Mouse (Mus musculus) limb, embryonic 10.5 days (tissue): ENCODE measurements around the gene Litaf. TPM values are rescaled to one million over a fixed set of nuclear protein-coding genes. Genes with fewer than 3 reads are reported as not detected.

Experiments
- DNase-seq: peaks from one replicate; pipeline ENCODE4 v3.0.0-alpha.2; 2017; ENCODE audit warnings: low spot score
- H3K27ac ChIP-seq: fragments of 300-500 bp; sonication (generic); 2 replicates; pipeline ENCODE4 v1.5.1; 2016; ENCODE audit warnings: mild to moderate bottlenecking
- H3K27me3 ChIP-seq: fragments of 300-500 bp; sonication (generic); 2 replicates; pipeline ENCODE4 v1.6.1; 2016; ENCODE audit warnings: low read depth, mild to moderate bottlenecking; ENCODE audit not compliant: poor library complexity, severe bottlenecking
- H3K36me3 ChIP-seq: fragments of 300-500 bp; sonication (generic); 2 replicates; pipeline ENCODE4 v1.6.1; 2016; ENCODE audit warnings: mild to moderate bottlenecking, moderate library complexity
- H3K4me1 ChIP-seq: fragments of 300-500 bp; sonication (generic); 2 replicates; pipeline ENCODE4 v1.6.1; 2016
- H3K4me3 ChIP-seq: fragments of 300-500 bp; sonication (generic); 2 replicates; pipeline ENCODE4 v1.5.1; 2016; ENCODE audit warnings: mild to moderate bottlenecking, moderate library complexity
- H3K9me3 ChIP-seq: fragments of 300-500 bp; sonication (generic); replicated peaks from 2 replicates; pipeline ENCODE4 v1.6.1; 2016; ENCODE audit warnings: mild to moderate bottlenecking
- WGBS: fragments of 180-500 bp; shearing (Covaris S2); methylation state at CpG from one replicate; pipeline ENCODE4 v1.1.7; 2016; 5-methylcytosine and 5-hydroxymethylcytosine counted together
- polyA plus RNA-seq: library from polyadenylated mRNA; unstranded; fragments of >200 nt; fragmentation: Nextera tagmentation; extraction: Ambion mirVana; gene quantifications from 2 replicates; pipeline ENCODE4 v1.2.1, GENCODE M21; 2016

The Litaf gene
- polyA plus RNA-seq, 1 experiment from 2014 or later: 91.1 TPM

DNA sequence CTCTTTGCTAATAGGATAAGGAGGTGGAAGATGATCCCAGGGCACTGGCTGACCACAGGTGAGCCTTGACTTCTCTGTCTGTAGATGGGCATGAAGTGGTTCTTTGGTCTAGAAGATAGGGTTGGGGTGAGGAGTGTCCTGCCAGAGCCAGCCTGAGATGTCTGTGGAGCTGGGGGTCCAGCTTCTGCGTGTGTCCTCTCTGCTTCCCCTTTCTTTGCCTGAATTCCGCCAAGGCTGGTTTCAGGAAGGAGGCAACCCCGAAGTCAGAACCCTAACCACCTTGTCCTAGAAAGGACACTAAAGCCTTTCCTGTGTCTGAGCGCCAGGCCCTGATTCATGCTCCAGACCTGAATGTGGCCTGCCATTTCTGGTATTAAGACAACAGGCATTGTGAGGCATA lies 54.0 kb downstream of the Litaf start:
- no peak for DNase-seq
- H3K27ac ChIP-seq: no peak overlapping the region
- no peak overlapping the region for H3K4me3 ChIP-seq
- WGBS: 97% methylated on average over 4 of the region's 4 CpGs
- H3K9me3 ChIP-seq: no peaks in the 10 kb centered on the region
- H3K36me3 ChIP-seq: no peaks in the 10 kb centered on the region
- no peaks in the 10 kb centered on the region for H3K27me3 ChIP-seq
- H3K4me1 ChIP-seq: peaks cover 35% of the 10 kb centered on the region

DNA sequence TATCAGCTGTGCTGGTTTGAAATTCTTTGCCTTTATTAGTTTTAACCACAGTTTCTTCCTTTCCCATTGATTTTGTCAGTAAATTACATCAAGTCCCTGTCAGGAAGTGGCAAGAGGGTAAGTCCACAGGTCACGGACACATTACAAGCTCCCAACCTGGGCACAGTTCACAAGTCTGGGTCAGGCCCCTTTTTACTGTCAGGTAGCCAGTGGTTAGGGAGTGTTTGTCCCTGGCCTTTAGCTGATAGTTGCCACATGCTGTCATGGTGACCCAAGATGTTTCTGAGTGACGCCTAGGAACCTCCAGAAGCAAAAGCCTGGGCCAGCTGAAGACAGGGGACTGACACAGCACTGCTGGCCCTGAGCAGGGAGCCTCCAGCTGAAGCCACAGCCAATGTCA lies 54.8 kb downstream of the Litaf start:
- Histone ChIP-seq H3K4me3 (no peak overlapping the region), H3K9me3 (no peaks in the 10 kb centered on the region), H3K36me3 (no peaks in the 10 kb centered on the region), H3K27me3 (no peaks in the 10 kb centered on the region), H3K27ac (no peak overlapping the region), H3K4me1 (peaks cover 35% of the 10 kb centered on the region)
- DNase-seq: no peak
- WGBS: 63% methylated on average over 2 of the region's 2 CpGs

DNA sequence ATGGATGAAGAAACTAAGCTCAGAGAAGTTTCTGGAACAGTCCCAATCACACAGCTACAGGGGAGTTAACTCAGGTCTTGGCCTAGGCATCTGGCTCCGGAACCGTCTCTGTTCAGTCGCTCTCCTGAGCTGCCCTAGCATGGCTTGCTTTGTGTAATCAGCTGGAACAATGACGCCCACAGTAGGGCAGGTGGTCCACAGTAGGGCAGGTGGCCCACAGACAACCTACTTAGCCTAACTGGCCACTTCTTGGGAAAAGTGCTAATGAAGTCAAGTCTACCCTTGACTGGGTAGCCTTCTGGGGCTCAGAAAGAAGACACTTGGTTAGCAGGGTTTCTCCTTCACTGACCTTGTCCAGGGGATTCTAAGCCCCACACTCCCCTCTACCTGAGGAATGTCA lies 55.7 kb downstream of the Litaf start:
- 94% methylated on average over 4 of the region's 4 CpGs for WGBS
- no peak overlapping the region for H3K4me3 ChIP-seq

DNA sequence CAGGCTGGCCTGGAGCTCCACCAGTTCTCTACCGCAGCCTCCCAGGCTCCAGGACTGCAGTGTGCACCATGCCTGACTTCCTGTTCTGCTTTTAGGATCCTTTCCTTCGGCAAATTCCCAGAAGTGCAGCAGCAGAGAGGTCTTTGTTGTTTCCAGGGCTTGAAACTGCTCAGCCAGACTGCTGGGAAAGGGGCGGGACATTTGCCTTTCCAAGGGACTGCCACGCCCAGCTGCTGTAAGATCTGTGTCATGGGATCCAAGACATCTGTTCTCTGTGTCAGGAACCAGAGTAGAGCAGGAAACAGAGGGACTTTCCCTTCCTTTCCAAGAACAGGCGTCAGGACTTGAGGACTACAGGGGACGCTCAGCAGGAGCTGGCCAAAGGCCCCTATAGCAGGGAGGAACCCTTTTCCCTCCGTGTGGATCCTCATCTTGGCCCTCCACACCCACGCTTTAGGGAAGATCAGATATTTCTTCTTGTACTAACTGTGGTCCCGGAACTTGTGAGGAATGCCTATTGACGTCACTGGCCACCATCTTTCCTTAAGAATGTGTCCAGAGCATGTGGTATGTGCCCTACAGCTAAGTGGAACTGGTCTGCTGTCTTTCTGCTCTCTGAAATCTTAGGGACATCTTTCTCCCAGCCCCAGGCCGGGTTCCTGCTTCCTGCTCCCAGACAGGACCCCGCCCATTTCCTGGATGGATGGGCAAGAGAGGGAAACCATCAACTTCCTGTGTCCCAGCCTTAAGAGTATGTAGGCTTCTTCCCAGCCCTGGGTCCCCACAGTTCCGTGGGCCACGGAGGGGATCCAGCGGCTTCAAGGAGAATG lies 57.6 kb downstream of the Litaf start:
- Histone ChIP-seq H3K27me3 (no peaks in the 10 kb centered on the region), H3K27ac (peak overlapping the region; percentile 91), H3K4me3 (peak overlapping the region; percentile 29), H3K36me3 (no peaks in the 10 kb centered on the region), H3K9me3 (no peaks in the 10 kb centered on the region), H3K4me1 (peaks cover 35% of the 10 kb centered on the region)
- peak; percentile 79 for DNase-seq
- WGBS: 29% methylated on average over 15 of the region's 15 CpGs

More for the DNA sequence above, 55.7 kb downstream of the Litaf start:
- DNase-seq: no peak
- peaks cover 35% of the 10 kb centered on the region for H3K4me1 ChIP-seq
- no peaks in the 10 kb centered on the region for H3K27me3 ChIP-seq
- no peaks in the 10 kb centered on the region for H3K36me3 ChIP-seq
- peak overlapping the region; percentile 19; the same call in 1 of the 2 replicates for H3K27ac ChIP-seq
- no peaks in the 10 kb centered on the region for H3K9me3 ChIP-seq

DNA sequence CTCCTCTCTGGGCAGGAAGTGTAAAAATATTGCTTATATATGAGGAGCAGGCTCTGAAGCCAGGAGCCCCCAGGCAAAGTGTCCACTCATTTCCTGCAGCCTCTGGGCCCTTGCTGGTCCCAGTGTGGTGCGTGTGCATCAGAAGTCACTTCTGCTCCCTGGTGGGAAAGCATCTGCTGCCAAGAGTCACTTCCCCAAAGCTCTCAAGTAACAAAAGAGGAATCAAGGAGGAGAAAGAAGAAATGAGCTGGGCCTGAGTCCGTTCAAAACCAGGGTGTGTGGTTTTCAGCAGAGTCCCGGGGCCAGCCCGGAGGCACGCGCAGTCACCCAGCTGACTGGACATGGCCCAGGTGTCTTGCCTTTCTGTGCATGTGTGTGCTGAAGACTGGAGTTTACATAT lies 59.9 kb downstream of the Litaf start:
- Histone ChIP-seq H3K4me1 (peaks cover 29% of the 10 kb centered on the region), H3K36me3 (no peaks in the 10 kb centered on the region), H3K9me3 (no peaks in the 10 kb centered on the region), H3K27ac (peak overlapping the region; percentile 54), H3K27me3 (no peaks in the 10 kb centered on the region), H3K4me3 (no peak overlapping the region)
- DNase-seq: no peak
- WGBS: 86% methylated on average over 6 of the region's 6 CpGs

DNA sequence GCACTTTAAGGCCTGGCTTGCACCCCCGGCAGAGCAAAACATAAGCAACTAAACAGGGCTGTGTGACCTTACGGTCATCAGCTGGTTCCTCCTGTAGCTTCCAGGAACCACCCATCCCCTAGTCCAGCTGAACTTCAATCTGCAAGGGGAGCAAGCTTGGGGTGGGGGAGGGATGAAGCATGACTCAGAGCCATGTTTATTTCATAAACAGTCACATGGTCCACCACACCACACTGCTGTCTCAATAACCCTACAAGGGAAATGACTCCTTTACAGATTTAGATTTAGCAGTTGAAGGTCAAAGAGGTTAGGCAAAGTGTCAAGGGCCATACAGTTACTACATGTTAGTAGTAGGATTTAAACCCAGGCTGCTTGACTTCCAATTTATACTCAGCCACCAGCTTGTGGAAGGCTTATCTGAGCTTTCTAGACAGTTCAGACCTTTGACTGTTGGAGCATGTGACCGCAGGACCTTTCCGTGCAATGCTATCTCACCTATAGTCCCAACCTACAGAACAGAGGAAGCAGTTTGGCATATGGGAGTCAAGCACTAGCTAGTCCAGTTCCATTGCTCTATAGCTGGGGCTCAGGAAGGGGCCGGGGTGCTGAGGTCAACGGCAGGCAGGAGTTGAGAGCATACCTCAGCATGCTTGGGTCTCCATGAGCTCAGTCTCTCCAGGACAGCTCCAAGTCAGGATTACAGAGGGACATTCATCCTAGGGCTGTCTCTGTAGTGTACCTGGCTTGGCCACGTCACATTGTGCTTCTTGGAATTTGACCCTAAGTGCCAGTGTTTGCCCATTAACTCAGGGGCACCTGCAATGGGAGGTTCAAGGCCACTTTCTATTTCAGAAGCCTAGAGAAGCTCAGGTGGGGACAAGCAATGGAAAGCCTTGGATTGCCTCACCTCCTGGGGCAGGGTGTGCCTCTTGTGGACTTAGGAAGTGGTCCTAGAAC lies 64.0 kb downstream of the Litaf start:
- whole genome bisulfite sequencing: 92% methylated on average over 7 of the region's 7 CpGs
- no peak overlapping the region for H3K4me3 ChIP-seq
- peaks cover 5% of the 10 kb centered on the region; the same call in 1 of the 2 replicates for H3K4me1 ChIP-seq
- H3K27ac ChIP-seq: no peak overlapping the region
- H3K27me3 ChIP-seq: no peaks in the 10 kb centered on the region
- DNase-seq: no peak
- H3K36me3 ChIP-seq: no peaks in the 10 kb centered on the region
- H3K9me3 ChIP-seq: no peaks in the 10 kb centered on the region; the same call in 1 of the 2 replicates

DNA sequence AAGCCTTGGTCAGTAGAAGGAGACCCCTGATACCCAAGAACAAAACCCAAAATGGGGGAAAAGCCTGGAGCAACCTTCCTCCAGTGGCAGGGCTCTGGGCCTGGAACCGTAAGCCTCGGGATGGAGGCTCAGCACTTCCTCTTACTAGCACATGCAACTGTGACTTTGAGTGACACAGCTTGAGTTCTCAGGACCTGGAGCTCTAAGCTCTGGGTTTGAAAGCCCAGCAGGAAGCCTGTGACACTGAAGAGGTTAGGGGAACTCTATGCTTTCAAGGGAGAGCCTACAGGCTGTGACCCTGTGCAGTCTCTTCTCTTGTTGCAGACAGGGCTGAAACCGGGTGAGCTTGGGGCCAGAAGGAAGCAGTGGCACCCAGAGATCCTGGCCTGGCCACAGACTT lies 66.1 kb downstream of the Litaf start:
- Histone ChIP-seq H3K27ac (0 out of 2 replicates have a peak overlapping the region, but pooled peaks have one; percentile 3), H3K36me3 (no peaks in the 10 kb centered on the region), H3K27me3 (no peaks in the 10 kb centered on the region), H3K4me3 (no peak overlapping the region), H3K4me1 (0 out of 2 replicates have a peak, but pooled peaks cover 5% of the 10 kb centered on the region), H3K9me3 (no peaks in the 10 kb centered on the region; the same call in 1 of the 2 replicates)
- WGBS: 59% methylated on average over 3 of the region's 3 CpGs
- DNase-seq: no peak

DNA sequence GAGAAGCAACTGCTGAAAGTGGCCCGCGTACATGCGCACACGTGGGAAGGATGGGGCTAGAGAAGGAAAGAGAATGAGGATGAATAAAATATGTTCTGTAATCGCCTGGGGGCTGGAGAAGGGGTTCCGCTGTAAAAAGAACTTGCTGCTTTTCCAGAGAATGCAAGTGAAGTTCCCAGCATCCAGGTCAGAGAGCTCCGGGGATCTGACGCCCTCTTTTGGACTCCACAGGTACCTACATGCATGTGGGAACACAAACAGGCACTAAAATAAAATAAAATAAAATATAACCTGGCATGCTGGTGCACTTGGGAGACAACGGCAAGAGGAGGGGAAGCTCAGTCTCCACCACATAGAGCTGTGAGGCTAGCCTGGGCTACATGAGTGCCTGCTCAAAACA lies 67.7 kb downstream of the Litaf start:
- H3K27ac ChIP-seq: no peak overlapping the region
- no peaks in the 10 kb centered on the region for H3K27me3 ChIP-seq
- no peaks in the 10 kb centered on the region for H3K36me3 ChIP-seq
- peaks cover 12% of the 10 kb centered on the region; the same call in 1 of the 2 replicates for H3K4me1 ChIP-seq
- no peaks in the 10 kb centered on the region; the same call in 1 of the 2 replicates for H3K9me3 ChIP-seq
- H3K4me3 ChIP-seq: no peak overlapping the region
- WGBS: 83% methylated on average over 9 of the region's 9 CpGs
- no peak for DNase-seq

DNA sequence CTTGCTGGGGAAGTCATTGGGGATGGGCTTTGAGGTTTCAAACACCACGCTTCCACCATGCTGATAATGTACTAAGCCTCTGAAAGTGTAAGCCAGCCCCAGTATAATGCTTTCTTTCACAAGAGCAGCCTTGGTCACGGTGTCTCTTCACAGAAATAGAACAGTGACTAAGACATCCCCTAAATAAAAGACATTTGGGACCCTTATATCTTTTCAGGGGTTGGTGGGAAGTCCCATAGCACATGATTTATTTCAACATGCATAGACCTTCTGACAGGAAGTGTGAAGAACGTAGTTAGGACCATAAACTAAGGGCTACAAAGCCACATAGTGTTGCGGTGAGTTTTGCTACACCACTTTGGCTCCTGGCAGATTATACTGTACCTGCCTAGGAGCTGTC lies 69.4 kb downstream of the Litaf start:
- Histone ChIP-seq H3K4me3 (no peak overlapping the region), H3K27ac (no peak overlapping the region), H3K27me3 (no peaks in the 10 kb centered on the region), H3K36me3 (no peaks in the 10 kb centered on the region), H3K4me1 (peaks cover 14% of the 10 kb centered on the region), H3K9me3 (no peaks in the 10 kb centered on the region; the same call in 1 of the 2 replicates)
- DNase-seq: no peak
- WGBS: 90% methylated on average over 4 of the region's 4 CpGs

DNA sequence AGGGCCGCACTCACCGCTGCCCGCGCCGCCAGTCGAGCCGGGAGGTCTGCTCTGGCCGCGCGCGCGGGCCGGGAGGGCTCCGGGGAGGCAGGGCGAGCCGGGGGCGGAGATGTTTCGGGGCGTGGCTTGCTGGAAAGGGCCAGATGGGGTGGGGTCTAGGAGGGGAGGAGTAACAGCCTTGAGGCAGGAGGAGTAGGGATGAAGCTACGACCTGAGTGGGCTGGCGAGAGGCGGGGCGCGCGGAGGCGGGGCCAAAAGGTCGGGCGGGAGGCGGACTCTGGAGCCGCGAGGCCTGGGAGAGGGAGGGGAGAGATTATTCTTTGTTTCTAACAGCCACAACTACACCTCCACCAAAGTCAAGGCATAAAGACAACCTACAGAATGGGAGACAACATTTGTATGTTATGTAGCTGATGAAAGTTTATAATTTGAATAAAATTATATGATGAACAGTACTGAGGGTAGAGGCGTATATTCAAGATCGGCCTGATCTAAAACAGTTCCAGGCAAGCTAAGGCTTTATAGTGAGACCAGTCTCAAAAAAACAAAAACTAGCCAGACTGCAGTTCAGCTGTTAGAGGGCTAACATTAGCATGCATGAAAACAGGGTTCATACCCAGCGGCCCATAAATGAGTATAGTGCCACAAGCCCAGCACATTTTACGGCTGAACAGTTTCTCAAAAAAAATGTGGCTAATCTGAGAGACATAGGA lies 72.8 kb downstream of the Litaf start:
- no peaks in the 10 kb centered on the region for H3K27me3 ChIP-seq
- peaks cover 25% of the 10 kb centered on the region for H3K36me3 ChIP-seq
- peak overlapping the region; percentile 90 for H3K27ac ChIP-seq
- H3K4me1 ChIP-seq: peaks cover 14% of the 10 kb centered on the region
- DNase-seq: peak; percentile 94
- peak overlapping the region; percentile 69 for H3K4me3 ChIP-seq
- WGBS: 10% methylated on average over 34 of the region's 35 CpGs
- peaks cover 5% of the 10 kb centered on the region; the same call in 1 of the 2 replicates for H3K9me3 ChIP-seq

DNA sequence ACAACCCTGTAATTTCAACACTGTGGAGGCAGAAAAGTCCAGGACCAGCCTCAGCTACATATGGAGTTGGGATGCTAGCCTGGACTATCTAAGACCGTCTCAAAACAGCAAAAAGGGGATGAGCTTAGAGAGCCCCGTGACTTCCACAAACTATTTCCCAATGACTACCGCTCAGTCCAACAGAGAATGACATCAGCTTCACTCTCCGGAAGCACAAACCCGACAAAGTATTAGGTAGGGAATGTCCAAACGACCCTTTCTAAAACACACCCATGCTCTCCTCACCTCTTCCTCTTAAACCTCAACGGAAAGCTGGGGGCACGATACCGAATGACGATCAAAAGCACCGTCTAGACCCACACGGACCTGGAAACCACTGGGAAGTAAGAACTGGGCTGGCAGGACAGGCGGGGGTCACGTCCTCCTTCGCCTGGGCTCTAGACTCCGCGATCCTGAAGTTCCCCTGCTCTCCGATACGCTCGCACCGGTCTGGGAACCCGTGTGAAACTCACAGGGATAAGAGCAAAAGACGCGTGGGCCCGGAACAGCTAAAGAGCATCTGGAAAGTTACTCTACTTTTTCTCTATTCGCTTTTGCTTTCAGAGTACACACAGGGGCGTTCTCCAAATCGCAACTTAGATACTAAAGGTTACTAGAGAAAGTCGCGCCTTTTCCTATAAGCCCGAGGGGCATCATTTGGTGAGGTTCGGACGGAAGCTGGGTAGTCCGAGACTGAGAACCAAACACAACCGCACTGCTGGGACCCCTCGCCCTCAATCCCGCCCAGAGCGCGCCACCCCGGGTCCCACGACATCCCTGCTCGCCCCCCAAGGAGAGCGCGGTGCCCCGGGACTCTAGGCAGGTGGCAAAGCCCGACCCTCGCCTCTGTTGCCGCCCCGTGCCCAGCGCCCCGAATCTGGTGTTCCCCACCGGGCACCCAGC lies 73.6 kb downstream of the Litaf start:
- peaks cover 5% of the 10 kb centered on the region; the same call in 1 of the 2 replicates for H3K9me3 ChIP-seq
- DNase-seq: peak; percentile 67
- H3K4me1 ChIP-seq: peaks cover 14% of the 10 kb centered on the region
- H3K4me3 ChIP-seq: peak overlapping the region; percentile 69
- H3K36me3 ChIP-seq: peaks cover 26% of the 10 kb centered on the region
- 1% methylated on average over 52 of the region's 52 CpGs for WGBS
- H3K27ac ChIP-seq: peak overlapping the region; percentile 90
- no peaks in the 10 kb centered on the region for H3K27me3 ChIP-seq
